Mouse (Mus musculus) midbrain, embryonic 16.5 days (tissue): Measurements from ENCODE around the gene Dhps. TPM values are rescaled to one million over a fixed set of nuclear protein-coding genes. Genes with fewer than 3 reads are reported as not detected.

ENCODE experiments used
- ATAC-seq: fragments of 200-750 bp; cut with Nextera tagmentation; 2 replicates; pipeline ENCODE4 v1.8.0; 2017; ENCODE audit warnings: moderate TSS enrichment
- H3K27ac ChIP-seq: fragments of 300-500 bp; sonication (generic); 2 replicates; pipeline ENCODE4 v1.5.1; 2014; ENCODE audit warnings: mild to moderate bottlenecking, low read length, mixed read lengths
- H3K27me3 ChIP-seq: fragments of 300-500 bp; sonication (generic); 2 replicates; pipeline ENCODE4 v1.6.1; 2014; ENCODE audit warnings: low read depth, low read length, mixed read lengths; ENCODE audit not compliant: control insufficient read depth, insufficient read depth
- H3K36me3 ChIP-seq: fragments of 300-500 bp; sonication (generic); 2 replicates; pipeline ENCODE4 v1.6.1; 2014; ENCODE audit warnings: mild to moderate bottlenecking, low read length, moderate library complexity, mixed read lengths; ENCODE audit not compliant: control insufficient read depth, insufficient read depth
- H3K4me1 ChIP-seq: fragments of 300-500 bp; sonication (generic); 2 replicates; pipeline ENCODE4 v1.6.1; 2014; ENCODE audit warnings: mild to moderate bottlenecking, low read length, mixed read lengths; ENCODE audit not compliant: control insufficient read depth, insufficient read depth
- H3K4me2 ChIP-seq: fragments of 300-500 bp; sonication (generic); 2 replicates; pipeline ENCODE4 v1.6.1; 2014; ENCODE audit warnings: mild to moderate bottlenecking, low read length, mixed read lengths
- H3K4me3 ChIP-seq: fragments of 300-500 bp; sonication (generic); 2 replicates; pipeline ENCODE4 v1.5.1; 2014; ENCODE audit warnings: low read depth, mild to moderate bottlenecking, low read length, moderate library complexity, mixed read lengths
- H3K9ac ChIP-seq: fragments of 300-500 bp; sonication (generic); 2 replicates; pipeline ENCODE4 v1.6.1; 2014; ENCODE audit warnings: low read depth, low read length, mixed read lengths
- H3K9me3 ChIP-seq: fragments of 300-500 bp; sonication (generic); replicated peaks from 2 replicates; pipeline ENCODE4 v1.6.1; 2014; ENCODE audit warnings: mild to moderate bottlenecking, low read length, mixed read lengths; ENCODE audit not compliant: control insufficient read depth, poor library complexity, severe bottlenecking
- WGBS: fragments of 180-500 bp; shearing (Covaris S2); extraction: QIAGEN DNeasy Blood & Tissue Kit; methylation state at CpG from one replicate; pipeline ENCODE4 v1.1.7; 2014; 5-methylcytosine and 5-hydroxymethylcytosine counted together
- polyA plus RNA-seq: library from polyadenylated mRNA; unstranded; fragments of >200 nt; fragmentation: Nextera tagmentation; extraction: Ambion mirVana; gene quantifications from 2 replicates; pipeline ENCODE4 v1.2.1, GENCODE M21; 2015

Dhps gene
- polyA plus RNA-seq, 1 experiment from 2014 or later = 120 TPM

DNA sequence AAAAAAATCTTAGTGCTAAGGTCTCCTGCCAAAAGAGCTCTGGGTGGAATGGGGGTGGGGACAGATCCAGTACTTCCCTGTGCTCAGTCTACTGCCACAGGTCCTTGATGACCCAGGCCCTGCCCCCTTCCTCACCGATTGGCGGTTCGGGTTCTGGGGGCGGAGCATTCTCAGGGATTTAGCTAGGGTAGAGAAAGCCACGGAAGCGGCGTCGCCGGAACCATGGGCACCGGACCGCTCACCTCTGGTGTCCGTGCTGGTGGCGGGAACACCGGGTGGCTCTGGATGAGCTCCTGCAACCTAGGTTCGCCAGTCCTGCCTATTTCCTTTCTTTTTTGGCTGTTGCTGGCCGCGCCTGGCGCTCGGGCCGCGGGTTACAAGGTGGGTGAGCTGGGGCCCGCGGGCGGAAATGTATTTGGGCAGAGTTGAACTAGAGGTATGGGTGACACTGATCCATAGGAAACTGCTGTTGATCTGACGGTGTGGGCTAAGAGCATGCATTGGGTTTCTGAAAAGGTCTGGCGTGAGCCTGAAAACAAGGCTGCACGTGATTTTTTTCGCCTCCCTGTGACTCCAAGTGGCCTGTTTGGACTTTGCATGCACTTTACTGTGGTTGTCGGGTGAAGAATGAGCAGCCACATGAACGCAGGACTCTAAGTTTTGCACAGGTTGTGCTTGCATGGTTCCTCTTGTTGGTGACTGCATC, 11.7 kb downstream of the Dhps start, which contains the start of gene Man2b1:
TSS of gene Man2b1 (plus strand) at position 163 of the 706 bp plus-strand sequence.
- under 1% methylated on average over 30 of the region's 30 CpGs for WGBS
- Histone ChIP-seq H3K27me3 (no peaks in the 10 kb centered on the region), H3K9me3 (no peaks in the 10 kb centered on the region), H3K4me1 (peaks cover 31% of the 10 kb centered on the region), H3K36me3 (no peaks in the 10 kb centered on the region), H3K27ac (peak within 1 kb of the TSS; percentile 2; the same call in 1 of the 2 replicates), H3K4me3 (peak within 1 kb of the TSS; percentile 65), H3K4me2 (peak within 1 kb of the TSS; percentile 80), H3K9ac (peak within 1 kb of the TSS; percentile 75)
- ATAC-seq = peak; percentile 90

DNA sequence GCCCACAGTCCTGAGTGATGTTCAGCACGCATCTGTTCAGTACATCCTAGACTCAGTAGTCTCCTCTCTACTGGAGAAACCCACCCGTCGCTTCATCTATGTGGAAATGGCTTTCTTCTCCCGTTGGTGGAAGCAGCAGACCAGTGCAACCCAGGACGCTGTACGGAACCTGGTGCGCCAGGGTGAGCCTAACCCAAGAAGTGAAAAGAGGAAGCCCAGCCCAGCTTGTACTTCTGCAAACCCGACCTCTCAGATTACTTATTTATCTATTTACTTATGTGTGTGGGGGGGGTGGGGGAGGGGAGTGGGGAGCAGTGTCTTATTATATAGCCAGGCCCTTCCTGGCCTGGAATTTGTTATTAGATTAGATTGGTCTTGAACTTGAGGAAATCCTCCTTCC, 13.1 kb downstream of the Dhps start:
- Histone ChIP-seq H3K27ac (no peak overlapping the region), H3K4me1 (peaks cover 28% of the 10 kb centered on the region), H3K27me3 (no peaks in the 10 kb centered on the region), H3K9me3 (no peaks in the 10 kb centered on the region), H3K4me2 (no peak overlapping the region), H3K4me3 (no peak overlapping the region), H3K36me3 (0 out of 2 replicates have a peak, but pooled peaks cover 4% of the 10 kb centered on the region), H3K9ac (no peak overlapping the region)
- 93% methylated on average over 8 of the region's 8 CpGs for WGBS
- ATAC-seq = no peak

DNA sequence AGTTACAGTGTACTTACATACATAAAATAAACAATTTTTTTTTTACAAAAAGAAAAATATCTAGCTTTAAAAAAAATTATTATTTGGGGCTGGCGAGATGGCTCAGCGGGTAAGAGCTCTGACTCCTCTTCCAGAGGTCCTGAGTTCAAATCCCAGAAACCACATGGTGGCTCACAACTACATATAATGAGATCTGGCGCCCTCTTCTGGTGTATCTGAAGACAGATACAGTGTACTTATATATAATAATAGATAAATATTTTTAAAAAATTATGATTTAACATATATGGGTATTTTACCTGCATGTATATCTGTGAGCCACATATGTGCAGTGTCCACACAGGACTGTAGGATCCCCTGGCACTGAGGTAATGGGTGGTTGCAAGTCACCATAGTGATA, 14.7 kb downstream of the Dhps start:
- H3K4me1 ChIP-seq = peaks cover 23% of the 10 kb centered on the region
- WGBS = 89% methylated on average over 3 of the region's 3 CpGs
- no peaks in the 10 kb centered on the region for H3K9me3 ChIP-seq
- no peak overlapping the region for H3K27ac ChIP-seq
- 0 out of 2 replicates have a peak, but pooled peaks cover 4% of the 10 kb centered on the region for H3K36me3 ChIP-seq
- H3K4me3 ChIP-seq = no peak overlapping the region
- H3K27me3 ChIP-seq = no peaks in the 10 kb centered on the region
- ATAC-seq = no peak
- H3K4me2 ChIP-seq = no peak overlapping the region
- no peak overlapping the region for H3K9ac ChIP-seq

DNA sequence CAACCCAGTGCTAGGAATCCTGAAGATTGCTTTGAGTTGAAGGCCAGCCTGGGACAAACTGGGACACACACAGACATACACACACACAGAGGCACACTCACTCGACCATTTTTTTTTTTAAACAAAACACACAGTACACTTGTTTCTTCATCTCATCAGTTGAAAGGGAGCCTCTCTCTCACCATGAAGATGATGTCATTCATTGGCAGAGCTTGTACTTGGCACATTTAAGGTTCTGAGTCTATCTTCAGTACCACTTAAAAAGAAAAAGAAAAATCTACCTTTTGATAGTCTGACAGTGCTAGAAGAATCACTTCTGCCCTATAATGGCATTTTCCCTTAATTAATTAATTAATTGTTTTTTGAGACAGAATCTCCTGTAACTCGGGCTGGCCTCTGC, 17.2 kb downstream of the Dhps start:
- no peaks in the 10 kb centered on the region for H3K27me3 ChIP-seq
- no peak for ATAC-seq
- no peak overlapping the region for H3K27ac ChIP-seq
- H3K4me1 ChIP-seq = peaks cover 6% of the 10 kb centered on the region
- H3K4me3 ChIP-seq = no peak overlapping the region
- H3K9ac ChIP-seq = no peak overlapping the region
- 85% methylated on average over 2 of the region's 2 CpGs for WGBS
- no peaks in the 10 kb centered on the region for H3K9me3 ChIP-seq
- 0 out of 2 replicates have a peak, but pooled peaks cover 4% of the 10 kb centered on the region for H3K36me3 ChIP-seq
- no peak overlapping the region for H3K4me2 ChIP-seq

DNA sequence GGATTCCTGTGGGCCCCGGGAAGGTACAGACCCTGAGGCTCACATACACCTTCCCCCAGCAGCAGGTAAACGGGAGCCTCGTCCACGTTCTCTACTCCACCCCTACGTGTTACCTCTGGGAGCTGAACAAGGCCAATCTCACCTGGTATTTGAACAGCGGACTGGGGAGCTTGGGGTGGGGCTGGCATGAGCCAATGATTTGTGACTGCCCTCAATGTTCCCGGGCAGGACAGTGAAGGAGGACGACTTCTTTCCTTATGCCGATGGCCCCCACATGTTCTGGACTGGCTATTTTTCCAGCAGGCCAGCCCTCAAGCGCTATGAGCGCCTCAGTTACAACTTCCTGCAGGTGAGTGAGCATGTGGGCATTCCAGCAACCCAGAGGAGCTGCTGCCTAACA, 19.3 kb downstream of the Dhps start:
- WGBS = 91% methylated on average over 11 of the region's 11 CpGs
- no peak for ATAC-seq
- no peak overlapping the region for H3K4me3 ChIP-seq

DNA sequence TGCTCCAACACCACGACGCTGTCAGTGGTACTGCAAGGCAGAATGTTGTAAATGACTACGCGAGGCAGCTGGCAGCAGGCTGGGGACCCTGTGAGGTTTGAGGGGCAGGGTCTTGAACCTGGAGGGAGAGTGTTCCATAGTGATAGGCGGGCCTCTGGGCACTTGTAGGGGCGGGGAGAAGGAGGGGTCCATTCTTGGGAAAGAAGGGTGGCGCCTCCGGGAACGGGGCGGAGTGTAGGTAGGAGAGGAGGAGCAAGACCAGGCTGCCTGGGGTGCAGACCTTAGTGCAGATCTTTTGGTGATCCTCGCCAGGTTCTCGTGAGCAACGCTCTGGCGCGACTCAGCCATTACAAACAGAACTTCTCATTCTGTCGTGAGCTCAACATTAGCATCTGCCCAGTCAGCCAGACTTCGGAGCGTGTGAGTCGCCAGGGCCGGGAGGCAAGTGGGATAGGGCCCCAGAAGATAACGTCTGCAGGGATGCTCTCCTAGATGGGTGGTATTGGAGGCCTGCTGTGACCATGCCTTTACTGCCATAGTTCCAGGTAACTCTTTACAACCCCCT, 20.1 kb downstream of the Dhps start:
- no peak overlapping the region for H3K9ac ChIP-seq
- ATAC-seq = no peak
- H3K27me3 ChIP-seq = no peaks in the 10 kb centered on the region
- H3K4me2 ChIP-seq = no peak overlapping the region
- H3K4me3 ChIP-seq = no peak overlapping the region
- H3K27ac ChIP-seq = no peak overlapping the region
- no peaks in the 10 kb centered on the region for H3K4me1 ChIP-seq
- 33% methylated on average over 21 of the region's 21 CpGs for WGBS
- H3K9me3 ChIP-seq = no peaks in the 10 kb centered on the region
- peaks cover 5% of the 10 kb centered on the region for H3K36me3 ChIP-seq

More for the DNA sequence above, 19.3 kb downstream of the Dhps start:
- H3K36me3 ChIP-seq = peaks cover 4% of the 10 kb centered on the region; the same call in 1 of the 2 replicates
- H3K27ac ChIP-seq = no peak overlapping the region
- H3K27me3 ChIP-seq = no peaks in the 10 kb centered on the region
- H3K9ac ChIP-seq = no peak overlapping the region
- no peak overlapping the region for H3K4me2 ChIP-seq
- H3K9me3 ChIP-seq = no peaks in the 10 kb centered on the region
- no peaks in the 10 kb centered on the region for H3K4me1 ChIP-seq

DNA sequence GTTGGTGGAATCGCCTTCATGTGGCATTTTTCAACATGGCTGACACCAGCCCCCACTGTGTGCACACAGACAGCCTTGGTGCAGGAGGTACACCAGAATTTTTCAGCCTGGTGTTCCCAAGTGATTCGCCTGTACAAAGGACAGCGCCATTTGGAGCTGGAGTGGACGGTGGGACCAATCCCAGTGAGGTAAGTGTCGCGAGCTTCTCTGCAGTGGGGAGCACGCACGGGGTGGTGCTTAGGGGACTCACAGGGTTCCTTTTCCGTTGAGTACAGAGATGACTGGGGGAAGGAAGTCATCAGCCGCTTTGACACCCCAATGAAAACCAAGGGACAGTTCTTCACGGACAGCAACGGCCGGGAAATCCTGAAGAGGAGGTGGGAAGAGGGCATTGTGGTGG, 23.5 kb downstream of the Dhps start:
- Histone ChIP-seq H3K4me2 (no peak overlapping the region), H3K4me1 (no peaks in the 10 kb centered on the region), H3K9ac (no peak overlapping the region), H3K27ac (no peak overlapping the region), H3K27me3 (no peaks in the 10 kb centered on the region), H3K9me3 (no peaks in the 10 kb centered on the region), H3K4me3 (no peak overlapping the region), H3K36me3 (peaks cover 16% of the 10 kb centered on the region)
- ATAC-seq = no peak
- 94% methylated on average over 13 of the region's 13 CpGs for WGBS

DNA sequence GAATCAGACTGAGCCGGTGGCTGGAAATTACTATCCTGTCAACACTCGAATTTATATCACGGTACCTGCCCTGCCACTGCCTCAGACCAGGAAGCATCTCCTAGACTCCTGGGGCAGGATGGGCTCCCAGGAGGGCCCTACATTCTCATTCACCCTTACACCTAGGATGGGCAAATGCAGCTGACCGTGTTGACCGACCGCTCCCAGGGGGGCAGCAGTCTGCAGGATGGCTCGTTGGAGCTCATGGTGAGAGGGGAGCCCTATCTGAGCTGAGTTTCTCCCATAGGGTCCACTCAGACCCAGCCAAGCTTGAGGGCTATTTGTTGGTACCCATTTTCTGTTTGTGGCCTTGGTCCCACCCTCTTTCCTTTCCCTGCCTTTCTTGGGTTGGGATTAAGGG, 24.0 kb downstream of the Dhps start:
- Histone ChIP-seq H3K4me2 (no peak overlapping the region), H3K4me3 (no peak overlapping the region), H3K27ac (no peak overlapping the region), H3K4me1 (no peaks in the 10 kb centered on the region), H3K9me3 (no peaks in the 10 kb centered on the region), H3K36me3 (peaks cover 16% of the 10 kb centered on the region), H3K9ac (no peak overlapping the region), H3K27me3 (no peaks in the 10 kb centered on the region)
- WGBS = 96% methylated on average over 7 of the region's 7 CpGs
- ATAC-seq = no peak

DNA sequence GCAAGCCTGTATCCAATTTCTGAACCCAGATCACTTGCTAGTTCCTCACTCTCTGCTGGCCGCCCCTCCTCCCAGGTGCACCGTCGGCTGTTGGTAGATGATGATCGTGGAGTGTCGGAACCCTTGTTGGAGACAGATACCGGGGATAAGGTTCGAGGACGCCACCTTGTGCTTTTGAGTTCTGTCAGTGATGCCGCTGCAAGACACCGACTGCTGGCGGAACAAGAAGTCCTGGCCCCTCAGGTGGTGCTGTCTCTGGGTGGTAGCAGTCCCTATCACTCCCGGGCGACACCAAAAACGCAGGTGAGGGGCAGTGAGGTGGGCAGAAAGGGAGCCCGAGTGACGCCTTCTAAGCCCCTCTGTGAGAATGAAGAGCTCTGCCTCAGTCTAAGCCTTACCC, 24.6 kb downstream of the Dhps start:
- 95% methylated on average over 16 of the region's 16 CpGs for WGBS
- Histone ChIP-seq H3K27ac (no peak overlapping the region), H3K9ac (no peak overlapping the region), H3K9me3 (no peaks in the 10 kb centered on the region), H3K4me3 (no peak overlapping the region), H3K27me3 (no peaks in the 10 kb centered on the region), H3K4me2 (no peak overlapping the region), H3K36me3 (peaks cover 16% of the 10 kb centered on the region), H3K4me1 (no peaks in the 10 kb centered on the region)
- no peak for ATAC-seq
